Mouse (Mus musculus): ENCODE data around the gene Tll1.

DNA sequence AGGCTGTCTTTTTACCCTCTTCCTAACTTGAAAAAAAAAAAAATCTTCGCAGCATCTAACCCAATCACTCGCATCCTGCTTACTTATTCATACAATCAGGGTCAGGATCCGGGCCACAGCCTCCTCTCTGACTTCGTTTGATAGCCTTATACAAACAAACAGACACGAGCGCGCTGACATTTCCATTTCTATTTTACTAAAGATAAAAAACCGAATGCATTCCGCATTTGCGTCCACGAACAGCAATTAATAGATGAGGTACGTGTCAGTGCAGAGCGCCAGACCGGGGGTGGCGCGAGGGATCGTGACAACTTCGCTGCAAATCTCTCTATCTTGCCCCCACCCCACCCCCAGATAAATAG, at the start of gene Tll1:
- TF ChIP-seq CTCF (IDR thresholded peaks at IDR 0.05; ENCODE audit: borderline replicate concordance, extremely low read depth, insufficient read depth, insufficient read length) (no peak), POLR2A (IDR thresholded peaks at IDR 0.05; ENCODE audit: borderline replicate concordance, extremely low read depth, insufficient read depth, insufficient read length, poor library complexity, severe bottlenecking) (no peak)

All from brain, embryonic 14.5 days (tissue).